Mouse (Mus musculus): ENCODE measurements around the gene Dis3l.

Gene Dis3l

DNA sequence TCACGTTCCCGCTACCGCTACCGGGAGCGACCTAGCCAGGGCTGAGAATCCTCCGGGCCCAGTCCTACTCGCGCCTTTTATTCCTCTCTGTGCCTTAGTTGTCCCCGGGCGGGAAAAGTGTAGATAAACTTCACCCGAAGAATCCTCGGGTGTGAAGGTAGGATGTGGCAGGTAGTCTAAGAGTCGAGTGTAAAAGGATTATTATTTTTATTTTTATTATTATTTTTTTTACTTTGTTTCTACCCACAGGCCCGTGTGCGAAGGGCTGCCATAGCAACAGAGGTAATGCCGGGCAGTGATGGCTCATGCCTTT is at the start of gene Dis3l:
Gene Dis3l (minus strand): TSS at position 35 of the 313 bp plus-strand sequence.
- no peak for DNase-seq (ENCODE audit: low read depth, low spot score)

DNA sequence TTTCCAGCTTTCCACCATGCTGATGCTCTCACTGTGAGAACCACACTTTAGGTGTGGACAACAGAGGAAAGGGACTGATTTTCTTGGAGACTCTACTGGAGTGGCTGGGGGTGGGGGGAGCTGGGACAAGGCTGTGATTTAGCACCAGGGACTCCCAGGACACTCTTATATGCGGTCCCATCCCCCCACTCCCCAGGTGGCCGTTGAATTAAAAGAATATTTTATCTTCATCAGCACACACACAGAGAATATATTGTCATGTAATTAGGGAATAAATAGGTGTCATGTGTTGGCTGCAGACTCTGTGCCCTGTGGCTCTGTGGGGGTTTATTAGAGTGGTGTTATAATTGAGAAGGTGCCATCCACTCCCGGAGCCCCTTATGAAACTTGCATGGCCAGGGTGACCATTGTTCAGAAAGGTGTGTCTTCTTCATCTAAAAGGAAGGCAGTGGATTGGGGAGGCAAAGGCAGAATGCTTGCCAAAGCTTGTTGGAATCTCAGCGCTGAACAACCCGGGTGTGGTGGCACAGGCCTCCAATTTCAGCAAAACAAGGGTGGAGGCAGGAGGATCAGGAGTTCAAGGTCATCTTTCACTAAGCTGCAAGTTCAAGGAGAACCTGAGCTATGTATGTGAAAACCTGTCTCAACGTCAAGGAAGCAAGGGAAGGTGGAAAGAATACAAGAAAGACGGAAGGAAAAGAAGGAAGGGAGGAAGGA is 48.6 kb upstream of the Dis3l start:
- DNase-seq (ENCODE audit: low read depth, low spot score): no peak

DNA sequence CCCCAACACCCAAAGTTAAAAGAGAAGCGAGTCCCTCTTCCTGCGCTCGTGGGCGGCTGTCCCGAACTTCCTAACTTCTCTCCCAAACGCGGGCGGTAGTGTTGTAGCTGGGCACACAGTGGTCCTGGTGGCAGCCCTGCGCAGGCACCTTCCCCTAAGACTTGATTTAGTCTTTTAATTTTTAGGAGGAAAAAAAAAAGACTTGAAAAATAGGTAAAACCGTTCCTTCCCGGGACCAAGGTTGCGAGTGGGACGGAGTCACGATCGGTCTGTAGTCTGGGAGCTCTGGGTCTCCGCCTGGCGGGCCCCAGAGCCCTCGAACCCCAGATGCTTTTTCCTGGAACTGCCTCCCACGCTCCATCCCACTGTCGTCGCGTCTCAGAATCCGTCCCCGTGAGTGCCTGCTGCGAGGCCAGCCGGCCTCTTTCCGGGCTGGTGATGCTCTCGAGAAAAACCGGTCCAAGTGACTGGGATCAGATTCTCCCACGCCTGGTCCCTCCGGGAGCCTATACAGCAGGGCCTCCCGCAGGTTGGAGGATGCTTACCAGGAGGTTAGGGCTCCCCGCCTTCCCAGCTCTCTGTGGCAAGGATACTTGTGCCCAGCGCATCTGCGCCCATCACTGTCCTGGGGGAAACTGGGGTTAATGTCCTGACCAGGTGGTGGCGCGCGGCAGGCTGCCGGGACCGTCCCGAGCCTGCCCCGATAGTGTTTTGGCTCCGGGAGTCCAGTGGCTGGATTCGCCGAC is 45.6 kb upstream of the Dis3l start:
- no peak for DNase-seq (ENCODE audit: low read depth, low spot score)

DNA sequence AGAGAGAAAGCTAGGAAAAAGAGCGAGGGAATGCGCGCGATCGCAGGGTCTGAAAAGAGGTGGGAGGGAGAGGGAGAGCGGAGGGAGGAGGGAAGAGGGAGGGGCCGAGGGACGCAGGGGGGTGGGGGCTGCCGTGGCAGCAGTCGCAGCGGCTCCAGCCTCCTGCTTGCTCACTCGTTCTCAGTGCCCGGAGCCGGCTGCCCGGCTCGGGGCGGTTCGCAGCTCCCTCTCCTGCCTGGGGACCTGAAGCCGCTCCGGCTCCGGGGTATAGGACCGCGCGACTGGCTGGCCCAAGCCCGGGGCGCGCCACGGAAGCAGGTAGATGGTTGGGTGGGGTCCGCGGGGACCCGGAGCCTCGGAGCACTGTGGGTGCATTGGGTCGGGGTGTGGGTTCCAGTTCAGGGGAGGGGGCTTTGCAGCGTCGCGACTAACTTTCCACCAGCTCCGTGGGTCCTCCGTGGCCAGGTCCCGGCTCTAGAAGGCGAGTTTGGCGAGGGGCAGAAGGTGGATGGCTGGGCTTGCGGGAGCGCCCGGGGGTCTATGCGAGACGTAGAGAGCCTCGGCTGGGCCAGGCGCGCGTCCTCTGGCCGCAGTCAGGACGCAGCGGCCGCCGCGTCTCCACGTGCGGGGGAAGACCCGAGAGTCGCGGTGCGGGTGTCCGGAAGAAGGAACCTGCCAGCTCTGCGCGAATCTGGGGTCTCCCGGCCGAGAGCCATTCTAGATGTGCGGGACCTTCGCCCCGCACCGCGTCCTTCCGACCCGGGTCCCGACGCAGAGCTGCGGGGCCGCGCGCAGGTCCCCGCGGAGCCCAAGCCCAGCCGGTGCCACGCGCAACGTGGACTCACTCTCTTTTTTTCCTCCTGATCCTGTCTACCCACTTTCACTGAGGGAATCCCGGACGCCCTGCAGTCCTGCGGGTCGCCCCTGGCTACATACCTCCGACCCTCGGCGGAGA is 44.7 kb upstream of the Dis3l start, which contains the start of gene Megf11:
Gene Megf11 (plus strand): TSS at position 116 of the 955 bp plus-strand sequence.
- no peak for DNase-seq (ENCODE audit: low read depth, low spot score)

DNA sequence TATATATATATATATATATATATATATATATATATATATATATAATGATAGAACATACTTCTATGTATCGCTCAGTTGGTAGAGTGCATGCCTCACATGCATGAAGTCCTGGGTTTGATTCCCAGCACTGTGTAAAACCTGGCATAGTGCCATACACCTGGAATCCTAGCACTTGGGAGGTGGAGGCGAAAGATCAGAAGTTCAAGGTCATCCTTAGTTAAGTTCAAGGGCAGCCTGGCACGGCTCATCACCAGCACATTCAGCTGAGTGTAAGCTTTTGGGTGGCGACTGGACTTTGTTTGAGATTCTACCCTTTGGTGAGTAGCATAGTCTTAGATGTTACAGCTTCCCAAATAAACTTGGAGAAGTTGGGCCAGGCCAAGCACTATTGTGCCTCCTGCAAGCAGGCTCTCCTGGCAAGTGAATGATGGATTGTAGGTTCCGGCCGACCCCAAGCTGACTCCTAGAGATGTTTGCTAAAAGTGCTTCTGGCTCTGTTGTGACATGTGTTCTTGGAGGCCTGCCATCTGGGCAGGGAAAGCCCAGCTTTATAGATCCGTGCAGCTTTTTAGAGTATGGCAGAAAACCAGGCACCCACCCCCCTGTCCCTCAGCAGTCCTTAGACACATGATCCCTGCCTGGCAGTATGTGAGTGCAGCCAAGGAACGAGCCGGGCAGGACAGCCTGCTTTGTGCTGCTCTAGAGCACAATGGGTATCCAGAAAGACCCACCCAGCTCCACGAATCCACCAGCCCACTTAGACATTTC is 42.1 kb upstream of the Dis3l start:
- no peak for DNase-seq (ENCODE audit: low read depth, low spot score)

DNA sequence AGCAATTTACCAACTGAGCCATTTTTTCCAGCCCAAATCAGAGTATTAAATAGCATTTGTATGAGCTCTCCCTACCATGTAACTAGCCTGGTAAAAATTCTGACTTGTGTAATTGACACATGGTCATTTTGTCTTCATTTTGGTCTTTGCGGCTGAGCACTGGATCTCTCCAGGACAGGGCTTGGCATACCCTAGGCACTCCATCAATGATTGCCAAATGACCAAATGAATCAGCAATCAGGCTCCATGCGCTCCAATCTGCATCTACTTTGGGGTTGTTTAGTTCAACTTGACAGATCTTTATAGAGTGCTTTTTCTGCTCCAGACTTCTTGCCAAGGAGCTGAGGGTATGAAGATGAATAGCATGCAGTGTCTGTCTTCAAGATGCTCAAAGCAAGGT is 35.3 kb upstream of the Dis3l start:
- DNase-seq (ENCODE audit: low read depth, low spot score): no peak

DNA sequence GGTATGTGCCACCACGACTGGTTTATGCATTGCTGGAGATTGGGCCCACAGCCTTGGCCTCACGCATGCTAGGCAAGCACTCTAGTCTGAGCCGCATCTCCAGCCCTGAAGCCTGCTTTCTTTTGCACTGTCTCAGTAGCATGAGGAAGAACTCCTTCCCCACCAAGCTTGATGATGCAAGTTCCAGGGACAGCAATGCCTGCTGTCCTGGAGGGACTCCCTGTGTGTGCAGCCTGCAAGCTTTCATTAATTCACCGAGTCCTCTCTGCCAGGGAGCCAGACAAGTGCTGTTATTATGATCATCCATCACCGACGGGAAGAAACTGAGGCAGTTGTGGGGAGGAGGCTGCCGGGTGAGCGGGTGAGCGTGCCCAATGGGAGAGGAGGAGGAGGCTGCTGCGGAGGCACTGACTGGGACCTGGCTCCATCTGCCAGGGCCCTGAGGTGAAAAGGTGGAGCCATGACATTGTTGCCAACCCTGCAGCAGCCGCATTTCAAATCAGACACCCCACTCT is 30.3 kb upstream of the Dis3l start:
- no peak for DNase-seq (ENCODE audit: low read depth, low spot score)

DNA sequence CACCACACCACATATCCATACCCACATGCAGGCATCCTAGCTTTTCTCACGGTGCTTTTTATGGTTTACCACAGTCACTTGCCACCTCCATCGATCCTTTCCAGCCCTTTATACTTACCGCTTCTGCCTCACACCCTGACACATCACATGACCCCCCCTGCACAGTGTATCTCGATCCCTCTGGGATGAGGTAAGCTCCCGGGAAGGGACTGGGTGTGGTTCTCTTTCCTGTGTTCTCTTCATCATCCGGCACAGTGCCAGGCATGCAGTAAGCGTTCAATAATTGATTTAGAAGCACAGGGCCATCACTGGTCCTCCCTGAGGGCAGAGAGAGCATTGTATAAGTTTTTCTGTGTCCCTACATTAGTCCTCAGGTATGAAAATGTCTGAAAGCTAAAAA is 28.8 kb upstream of the Dis3l start:
- no peak for DNase-seq (ENCODE audit: low read depth, low spot score)

DNA sequence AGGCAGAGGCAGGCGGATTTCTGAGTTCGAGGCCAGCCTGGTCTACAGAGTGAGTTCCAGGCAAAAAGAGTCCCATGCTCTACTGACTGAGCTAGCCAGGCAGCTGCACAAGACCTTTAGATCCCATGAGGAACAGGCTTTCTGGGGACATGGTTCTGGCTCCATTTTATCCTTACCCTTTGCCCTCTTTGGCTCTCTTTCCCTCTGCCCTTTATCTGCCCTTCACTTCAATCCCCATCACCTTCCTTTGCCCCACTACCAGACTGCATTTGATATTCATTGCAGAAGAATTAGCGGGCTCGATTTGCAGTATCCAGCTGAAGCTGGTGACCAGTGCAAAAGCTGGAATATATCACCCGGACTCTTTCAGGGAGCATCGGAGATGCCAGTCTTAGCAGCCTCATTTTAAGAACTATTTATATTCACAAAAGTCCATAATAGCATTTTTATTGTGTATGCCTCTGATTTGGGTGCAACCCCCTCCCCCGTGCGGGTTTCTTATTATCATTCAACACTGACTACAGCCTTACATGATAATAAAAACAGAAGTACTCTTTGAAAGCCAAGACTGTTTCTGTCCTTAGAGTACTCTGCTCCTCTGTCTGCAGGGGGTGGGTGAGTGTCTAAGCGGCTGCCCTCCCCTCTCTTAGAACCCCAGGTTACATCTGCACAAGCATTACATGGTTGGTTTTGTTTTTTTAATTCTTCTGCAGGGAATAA is 20.3 kb upstream of the Dis3l start:
- no peak for DNase-seq (ENCODE audit: low read depth, low spot score)

DNA sequence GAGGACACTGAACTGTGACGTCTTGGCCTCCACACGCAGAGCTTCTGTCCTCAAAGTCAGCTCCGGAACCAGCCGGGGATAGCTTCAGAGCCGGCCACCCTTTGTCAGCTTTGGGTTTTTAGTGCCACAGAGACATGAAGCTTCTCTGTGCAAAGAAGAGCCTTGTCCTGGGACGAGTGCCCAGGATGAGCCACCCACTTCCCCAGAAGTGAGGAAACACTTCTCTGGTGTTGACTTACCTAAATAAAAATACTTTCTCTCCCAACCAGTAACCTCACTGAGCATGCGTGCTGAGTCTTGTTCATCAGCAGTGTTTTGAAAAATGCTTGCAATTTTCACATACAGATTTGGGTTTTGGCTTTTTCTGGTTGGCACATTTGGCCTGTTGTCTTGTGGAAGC is 14.5 kb upstream of the Dis3l start:
- DNase-seq (ENCODE audit: low read depth, low spot score): no peak

DNA sequence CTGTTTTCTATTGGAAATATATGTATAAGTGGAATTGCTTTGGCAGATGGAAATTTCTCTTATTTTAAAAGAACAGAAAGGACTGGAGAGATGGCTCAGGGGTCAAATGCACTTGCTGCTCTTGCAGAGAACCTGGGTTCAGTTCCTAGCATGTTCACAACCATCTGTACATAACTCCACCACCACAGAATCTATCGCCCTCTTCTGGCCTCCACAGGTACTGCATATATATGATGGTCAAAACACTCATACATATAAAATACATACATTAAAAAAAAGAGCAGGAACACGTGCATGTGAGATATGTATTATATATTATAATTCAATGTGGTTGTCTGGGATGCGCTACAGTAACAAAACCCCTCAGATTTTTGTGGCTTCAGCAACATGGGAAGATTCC is 10.1 kb upstream of the Dis3l start:
- peak; percentile 42 for DNase-seq (ENCODE audit: low read depth, low spot score)

DNA sequence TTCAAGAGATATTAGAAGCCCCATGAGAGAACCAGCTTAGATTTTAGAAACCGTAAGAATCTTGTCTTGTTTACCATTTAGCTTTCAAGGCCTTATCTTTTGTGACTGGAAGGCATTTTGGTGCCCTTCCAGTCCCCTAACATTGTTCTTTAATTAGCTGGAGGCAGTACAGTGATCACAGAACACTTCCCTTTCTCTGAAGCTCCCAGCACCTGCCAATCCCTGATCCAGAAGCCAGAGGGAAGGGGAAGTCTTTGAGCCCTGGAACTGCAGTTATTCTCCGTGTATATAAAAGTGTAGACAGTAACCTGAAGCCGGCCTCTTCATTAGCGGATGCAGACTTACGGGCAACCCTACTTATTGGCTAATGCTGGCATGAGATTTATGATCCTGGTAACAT is 8.4 kb upstream of the Dis3l start:
- DNase-seq (ENCODE audit: low read depth, low spot score): no peak

DNA sequence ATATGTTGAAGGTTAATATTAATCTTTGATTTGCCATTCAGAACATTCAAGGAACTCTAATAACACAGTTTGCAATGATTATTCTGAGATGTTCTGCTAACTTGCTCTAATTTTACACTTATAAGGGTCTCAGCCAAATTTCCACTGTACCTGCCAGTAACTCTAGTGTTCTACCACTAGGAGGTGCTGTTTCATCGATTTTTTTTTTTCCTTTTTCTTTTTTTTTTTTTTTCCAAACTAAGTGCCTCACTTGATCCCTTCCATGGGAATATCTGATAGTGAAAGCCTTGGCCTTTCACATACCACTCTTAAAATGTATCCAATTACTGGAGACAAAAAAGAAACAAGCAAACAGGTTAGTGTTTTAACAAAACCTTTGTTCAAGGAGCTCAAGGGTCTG is 6.3 kb upstream of the Dis3l start:
- no peak for DNase-seq (ENCODE audit: low read depth, low spot score)

DNA sequence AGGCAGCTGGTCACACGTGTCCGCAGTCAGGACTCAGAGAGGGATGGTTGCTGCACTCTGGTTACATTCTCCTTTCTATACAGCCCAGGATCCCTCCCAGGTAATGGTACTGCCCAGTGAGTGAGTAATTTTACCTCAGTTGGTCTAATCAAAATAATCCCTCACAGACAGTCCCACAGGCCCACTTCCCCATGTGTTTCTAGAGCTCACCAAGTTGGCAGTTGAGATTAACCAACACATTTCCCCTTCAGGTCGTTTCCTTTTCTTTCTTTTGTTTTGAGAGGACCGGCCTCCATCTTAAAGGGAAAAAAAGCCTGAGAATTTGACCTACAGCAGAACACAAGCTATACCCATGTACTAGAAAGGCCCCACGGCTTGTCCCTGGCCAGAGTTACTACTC is 4.8 kb upstream of the Dis3l start:
- DNase-seq (ENCODE audit: low read depth, low spot score): no peak

DNA sequence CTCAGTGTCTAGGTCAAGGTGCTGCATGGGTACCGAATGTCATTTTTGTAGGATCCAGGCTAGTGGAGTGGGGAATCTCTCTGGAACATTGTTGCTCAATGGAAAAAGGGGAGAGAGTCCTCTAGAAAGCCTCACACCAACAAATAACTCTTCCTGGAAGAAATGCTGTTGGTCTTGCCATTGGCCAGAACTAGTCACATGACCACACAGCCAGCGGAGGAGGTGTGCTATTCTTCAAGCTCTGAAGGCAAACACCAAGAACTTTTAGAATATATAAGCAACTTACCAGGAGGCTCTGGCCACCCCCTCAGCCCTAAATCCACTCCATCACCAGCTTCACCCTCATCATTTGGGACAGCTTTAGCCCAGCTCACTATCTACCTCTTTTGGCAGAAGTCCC is 2.6 kb upstream of the Dis3l start:
- no peak for DNase-seq (ENCODE audit: low read depth, low spot score)

DNA sequence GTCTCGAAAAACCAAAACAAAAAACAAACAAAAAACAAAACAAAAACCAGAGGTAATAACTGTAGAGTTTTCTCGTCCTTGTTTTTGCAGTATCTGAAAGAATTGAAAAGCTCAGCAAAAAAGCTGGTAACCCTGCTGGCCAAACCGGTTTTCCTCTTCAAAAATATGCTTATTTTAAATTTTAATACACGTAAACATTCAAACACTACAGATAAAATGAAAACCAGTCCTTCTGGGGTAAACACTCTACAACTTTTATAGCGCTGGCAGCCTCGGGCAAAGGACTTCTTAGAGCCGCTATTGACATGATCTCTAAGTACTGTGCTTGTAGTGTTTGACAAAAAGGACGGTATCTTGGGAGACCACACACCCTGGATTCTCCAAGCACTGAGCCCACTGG is 583 bp upstream of the Dis3l start:
- DNase-seq (ENCODE audit: low read depth, low spot score): no peak

DNA sequence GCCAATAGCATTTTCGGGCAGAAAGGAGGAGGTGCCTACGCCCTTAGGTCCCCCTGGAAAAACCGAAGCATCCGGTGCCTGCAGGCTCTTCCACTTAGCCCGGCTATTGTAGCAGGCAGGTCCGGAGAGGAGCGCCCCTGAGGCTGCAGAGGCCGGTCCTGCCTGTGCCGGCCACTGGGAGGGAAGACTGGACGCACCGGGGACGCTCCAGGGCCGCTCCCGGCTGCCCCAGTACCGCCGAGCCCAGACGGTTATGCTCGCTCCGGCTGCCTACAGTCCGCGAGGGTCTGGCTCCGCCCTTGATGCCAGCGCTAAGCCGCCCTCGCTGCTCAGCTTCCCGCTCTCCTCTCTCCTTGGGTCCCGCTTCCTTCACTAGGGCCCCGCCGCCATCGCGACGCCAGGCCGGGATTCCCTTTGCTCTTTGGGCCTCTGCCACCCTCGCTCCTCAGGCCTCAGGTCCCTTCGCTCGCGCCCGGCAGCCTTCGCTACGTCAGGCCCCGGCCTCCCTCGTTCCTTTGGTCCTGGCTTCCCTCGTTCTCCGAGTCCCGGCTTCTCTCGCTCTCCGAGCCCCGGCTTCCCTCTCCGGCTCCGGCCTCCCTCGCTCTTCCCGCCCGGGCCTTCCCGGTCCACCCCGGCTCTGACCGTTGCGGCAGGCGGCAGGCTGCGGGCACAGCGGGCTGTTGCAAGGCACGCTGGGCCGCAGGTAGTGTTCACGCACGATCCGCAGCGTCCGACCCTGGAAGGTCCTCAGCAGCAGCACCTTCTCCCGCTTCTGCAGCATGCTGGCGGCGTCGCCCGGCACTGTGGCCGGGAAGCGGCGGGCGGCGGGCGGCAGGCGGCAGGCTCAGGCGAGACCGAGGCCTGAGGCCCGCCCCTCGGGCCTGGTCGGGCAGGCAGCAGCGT is 486 bp downstream of the Dis3l start:
- DNase-seq (ENCODE audit: low read depth, low spot score): peak; percentile 68

DNA sequence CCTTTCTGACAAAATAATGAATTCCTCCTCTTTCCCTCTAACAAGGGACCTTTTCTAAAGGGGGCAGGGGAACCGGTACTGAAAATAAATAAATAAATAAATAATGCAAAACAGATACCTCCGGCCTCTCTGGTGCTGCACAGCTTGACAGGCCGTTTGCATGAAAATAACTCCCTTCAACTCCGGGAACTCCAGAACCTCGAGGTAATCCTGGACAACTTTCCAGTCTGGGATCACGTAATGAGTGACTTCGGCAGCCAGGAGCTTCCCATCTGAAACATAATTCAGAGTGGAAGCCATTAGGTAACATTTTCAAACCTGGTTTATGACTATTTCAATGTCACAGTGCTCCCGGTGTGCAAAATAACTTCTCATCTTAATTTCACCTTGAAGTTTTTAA is 1.7 kb downstream of the Dis3l start:
- no peak for DNase-seq (ENCODE audit: low read depth, low spot score)

DNA sequence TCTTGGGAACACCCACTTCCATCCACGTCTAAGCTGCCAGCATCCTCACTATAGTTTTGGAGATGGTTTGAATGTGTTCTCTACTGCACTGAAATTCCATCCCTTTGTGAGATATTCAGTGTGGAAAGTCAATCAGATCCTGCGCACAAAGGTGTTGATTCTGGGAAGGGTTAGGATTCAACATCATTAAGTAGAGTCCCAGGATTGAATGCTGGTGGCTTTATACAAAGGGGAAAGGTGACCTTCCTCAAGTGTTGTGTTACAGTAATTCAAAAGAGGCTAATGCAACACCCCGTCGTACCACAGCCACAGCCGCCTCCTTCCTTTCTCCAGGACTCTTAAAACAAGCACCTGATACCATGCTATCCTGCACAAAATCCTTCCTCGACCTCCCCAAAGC is 5.3 kb downstream of the Dis3l start:
- no peak for DNase-seq (ENCODE audit: low read depth, low spot score)

DNA sequence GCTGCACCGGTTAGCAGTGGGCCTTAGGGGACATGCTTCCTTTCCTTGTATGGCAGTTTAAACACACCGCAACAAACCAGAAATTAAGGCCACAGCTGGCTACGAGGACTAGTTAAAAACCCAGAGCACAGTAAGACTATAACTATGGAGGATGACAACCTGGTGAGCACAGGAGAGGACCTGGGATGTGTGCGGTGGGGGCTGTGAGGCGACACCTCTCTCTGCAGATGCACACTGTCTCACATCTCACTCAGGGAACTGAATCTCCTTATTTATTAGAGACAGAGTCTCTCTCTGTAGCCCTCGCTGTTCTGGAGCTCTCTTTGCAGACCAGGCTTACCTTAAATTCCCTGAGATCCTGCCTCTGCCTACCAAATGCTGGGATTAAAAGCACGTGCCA is 17.1 kb downstream of the Dis3l start:
- no peak for DNase-seq (ENCODE audit: low read depth, low spot score)

All from c-Kit-negative CD71-positive TER-119-positive erythroid progenitor cells, embryonic 14.5 days (primary cell).